Mouse (Mus musculus) frontal cortex, adult 2 months (tissue): ENCODE measurements at regions not wholly inside any gene's neighbourhood (a gene's known extent, or its start where the extent isn't known, plus 50 kb on each side); places are given as distances from the start of the nearest gene placed in this dataset.
A peak's percentile ranks its signal among the peaks of the same experiment; 100 is the strongest.

ENCODE experiments used
- DNase-seq, 2 experiments: peaks; one replicate each; pipeline ENCODE4 v3.0.0; 2022; ENCODE audit warnings: low spot score in 1 of 2; ENCODE audit errors: extremely low spot score in 1 of 2

DNA sequence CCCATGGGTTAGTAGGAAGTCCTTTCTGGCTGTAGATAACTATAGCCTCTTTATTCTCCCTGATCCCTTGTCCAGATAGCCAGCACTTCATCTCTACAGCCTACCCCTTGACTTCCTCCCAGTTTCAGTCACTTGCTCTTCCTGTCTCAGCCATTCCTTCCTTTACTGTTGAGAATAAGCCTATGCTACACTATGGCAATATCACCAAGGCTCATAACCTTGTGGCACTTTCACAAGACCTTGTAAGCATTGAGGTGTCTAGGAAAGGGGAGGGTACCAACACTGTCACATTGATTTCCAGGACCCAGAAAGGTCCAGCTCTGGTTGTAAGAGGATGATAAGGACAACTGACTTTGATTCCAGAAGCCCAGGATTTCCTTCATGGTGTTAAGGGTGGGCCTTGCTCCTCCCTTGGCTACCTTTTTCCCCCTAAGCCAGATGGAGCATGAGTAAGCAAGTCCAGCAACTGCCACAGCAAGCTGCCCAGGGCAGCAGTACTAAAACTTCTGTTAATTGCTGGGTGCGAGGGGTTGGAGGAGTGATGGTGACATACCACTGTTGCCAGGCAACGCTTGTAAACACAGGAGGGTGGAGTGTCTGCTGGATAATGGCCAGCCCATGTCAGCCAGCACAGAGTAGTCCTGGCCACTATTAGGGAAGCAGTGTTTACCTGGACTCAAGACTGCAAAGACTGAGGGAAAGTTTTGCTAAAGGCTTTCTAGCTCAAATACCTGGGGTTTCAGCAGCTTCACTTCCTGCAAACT is 75.7 kb downstream of the Ankrd16 start:
- DNase-seq, result no peak

DNA sequence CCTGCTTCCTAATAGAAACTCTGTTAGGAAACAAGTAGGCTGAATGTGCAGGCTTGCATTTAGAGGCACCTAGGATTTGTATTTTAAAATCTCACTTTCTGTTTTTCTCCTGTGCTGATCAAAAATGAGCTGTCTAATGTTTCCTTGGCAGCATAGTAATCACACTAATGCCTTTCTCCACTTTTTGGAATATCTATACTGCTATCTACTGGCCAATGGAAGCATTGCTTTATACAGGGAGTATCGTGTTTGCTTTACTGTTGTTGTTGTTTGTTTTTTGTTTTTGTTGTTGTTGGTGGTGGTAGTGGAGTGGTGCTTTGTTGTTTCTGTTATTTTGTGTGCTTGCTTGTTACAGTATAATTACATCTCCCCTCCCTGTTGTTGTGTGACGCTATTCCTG is 92.3 kb downstream of the Ankrd16 start:
- peak in 1 of 2 experiments; percentile 15 for DNase-seq

DNA sequence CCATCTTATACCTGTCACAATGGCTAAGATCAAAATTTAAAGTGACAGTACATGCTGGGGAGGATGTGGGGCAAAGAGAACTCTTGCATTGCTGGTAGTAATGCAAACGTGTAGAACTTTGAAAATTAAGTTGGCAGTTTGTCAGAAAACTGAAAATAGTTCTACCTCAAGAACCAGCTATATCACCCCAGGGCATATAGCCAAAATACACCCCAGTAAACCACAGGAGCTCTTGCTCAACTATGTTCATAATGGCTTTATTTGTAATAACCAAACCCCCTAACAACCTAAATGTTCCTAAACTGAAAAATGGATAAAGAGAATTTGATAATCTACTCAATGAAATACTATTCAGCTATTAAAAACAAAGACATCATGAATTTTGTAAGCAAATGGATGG is 102.3 kb downstream of the Ankrd16 start:
- no peak for DNase-seq

DNA sequence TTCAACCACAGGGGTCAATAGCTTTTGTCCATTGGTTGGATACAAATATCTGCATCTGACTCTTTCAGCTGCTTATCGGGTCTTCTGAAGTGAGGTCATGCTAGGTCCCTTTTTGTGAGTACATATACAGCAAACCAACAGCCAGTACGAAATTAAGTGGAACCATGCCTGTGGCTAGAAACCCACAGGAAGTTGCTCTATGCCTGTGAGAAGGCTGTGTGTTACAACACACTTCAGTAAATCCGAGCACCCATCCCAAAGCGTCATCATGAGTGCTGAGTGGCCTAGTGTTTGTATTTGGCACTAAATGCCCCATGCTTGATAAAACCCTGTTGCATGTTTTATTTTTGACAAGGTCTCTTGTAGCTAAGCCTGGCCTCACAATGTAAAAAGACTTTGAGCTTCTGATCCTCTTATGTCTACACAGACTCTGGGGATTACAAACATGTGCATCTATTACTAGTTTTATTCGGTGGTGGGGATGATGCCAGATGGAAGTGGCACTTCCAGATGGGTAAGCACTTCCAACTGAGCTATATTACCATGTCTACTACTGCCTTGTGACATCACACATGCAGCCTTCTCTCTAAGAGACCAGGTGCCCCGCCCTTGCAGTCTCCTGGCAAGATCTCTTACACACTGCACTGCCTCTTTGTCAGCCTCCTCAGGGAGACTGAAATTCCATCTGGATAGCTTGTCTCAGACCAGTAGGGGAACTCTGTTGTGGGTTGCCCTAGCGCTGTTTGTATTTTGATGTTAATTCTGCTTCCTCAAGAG is 117.3 kb downstream of the Ankrd16 start:
- DNase-seq, result no peak

DNA sequence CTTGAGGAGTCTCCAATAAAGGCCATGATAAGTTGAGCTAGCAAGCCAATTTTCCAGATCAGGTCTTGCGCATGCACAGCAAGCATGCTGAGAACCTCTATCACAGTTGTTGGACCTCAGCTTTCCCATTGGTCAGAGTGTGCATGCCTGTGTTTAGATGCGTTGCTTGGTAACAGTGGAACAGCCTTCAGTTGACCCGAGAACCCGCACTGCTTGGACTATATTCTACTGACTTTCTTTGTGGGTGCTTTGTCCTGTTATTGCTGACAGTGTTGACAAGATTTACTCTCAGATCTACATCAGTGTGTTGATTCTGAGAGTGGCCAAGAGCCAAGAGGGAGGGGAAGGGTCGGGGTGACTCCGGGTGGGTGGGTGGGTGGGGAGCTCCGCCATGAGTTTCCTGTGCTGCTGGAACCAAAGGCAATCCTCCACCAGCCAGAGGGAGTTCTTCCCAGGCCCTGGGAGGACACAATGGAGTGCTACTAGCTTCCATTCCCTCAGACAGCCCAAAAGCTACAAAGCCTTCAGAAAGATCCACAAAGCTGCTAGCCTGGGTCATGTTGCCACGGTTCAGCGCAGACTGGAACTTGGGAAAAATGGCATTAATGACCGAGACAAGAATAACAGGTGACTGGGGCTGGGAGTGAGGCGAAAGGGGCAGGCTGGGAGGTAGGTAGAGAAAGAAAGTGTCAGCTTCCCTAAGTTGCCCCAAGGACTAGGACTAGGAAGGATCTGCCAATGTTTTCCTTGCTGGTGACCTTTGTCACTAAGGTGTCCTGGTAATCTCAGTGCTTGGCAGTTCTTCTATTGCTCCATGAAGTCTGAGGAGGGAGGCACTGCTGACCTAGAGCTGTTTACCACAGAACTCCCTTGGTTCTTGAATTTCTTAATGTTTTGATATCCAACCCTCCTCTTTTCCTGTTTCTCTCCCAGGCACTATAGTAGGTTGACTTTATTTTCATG is 122.3 kb downstream of the Ankrd16 start:
- DNase-seq, result no peak

DNA sequence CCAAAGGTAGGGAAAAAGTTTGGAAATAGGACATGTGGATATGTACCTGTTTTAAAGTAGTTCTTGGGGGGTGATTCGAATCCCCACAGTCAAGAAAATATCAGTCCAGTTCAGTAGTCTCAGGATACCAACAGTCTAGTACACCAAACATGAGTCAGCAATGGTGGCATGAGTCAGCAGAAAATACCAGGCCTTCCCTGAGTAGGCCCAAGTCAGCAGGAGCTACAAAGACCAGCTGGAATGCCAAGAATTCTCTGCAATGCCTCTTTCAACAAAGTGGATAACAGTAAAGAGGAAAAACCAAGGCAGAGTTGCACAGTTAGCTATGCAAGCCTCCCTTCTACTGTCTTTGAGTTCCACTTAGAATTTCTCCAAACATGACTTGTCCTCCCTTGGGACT is 137.1 kb downstream of the Ankrd16 start:
- peak in 1 of 2 experiments; percentile 9 for DNase-seq

DNA sequence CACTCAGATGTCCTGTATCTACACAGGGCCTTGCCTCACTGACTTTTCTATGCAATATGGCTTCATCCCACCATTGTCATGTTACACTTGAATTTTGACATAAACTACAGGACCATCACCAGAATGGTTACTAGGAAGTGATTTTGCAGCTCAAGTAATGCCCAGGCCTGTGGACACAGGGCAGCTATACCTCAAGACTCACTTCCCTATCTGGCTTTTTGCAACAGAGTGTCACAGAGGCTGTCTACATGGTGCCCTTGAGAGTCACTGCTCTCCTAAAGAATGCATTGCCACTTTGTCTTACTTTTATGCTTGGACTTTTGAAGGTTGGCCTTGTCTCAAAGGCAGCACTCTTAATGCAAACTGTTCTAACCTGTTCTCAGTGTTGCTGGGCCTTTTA is 139.7 kb downstream of the Ankrd16 start:
- no peak for DNase-seq

DNA sequence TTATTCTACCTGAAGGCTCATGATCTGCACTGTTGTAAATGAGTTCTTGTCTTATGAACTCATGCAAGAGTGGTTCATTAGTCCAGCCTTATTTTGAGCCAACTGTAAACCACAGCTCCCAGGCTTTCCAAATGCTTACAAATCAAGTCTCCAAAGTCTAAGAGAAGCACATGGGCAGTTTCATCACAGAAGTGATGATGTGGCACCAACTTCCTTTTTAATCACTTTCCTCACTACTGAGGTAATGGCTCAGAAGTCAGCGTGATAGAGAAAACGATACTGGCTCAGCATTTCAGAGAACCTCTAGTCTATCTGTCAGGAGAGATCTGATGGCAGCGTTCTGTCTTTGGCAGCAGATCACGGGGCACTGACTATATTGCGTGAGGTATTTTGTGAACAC is 140.4 kb downstream of the Ankrd16 start:
- DNase-seq, result no peak

DNA sequence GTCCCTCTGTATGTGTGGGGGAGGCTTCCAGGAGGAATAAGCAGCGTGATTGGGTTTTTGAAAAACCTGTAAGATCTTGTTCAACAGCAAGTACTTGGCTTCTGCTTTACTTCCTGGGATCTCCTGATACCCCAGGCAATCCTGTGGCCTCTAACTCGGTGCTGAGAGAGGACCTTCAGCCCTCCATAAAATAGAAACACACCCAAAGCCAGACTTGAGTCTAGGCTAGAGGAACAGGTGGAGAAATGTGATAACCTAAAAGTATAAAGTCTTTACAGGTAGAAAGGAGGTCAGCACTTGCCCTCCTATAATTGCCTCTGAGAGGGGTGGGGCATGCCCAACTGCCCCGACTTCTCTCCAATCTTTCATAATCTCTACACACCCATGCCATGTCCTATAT is 183.1 kb downstream of the Ankrd16 start:
- DNase-seq, result no peak

DNA sequence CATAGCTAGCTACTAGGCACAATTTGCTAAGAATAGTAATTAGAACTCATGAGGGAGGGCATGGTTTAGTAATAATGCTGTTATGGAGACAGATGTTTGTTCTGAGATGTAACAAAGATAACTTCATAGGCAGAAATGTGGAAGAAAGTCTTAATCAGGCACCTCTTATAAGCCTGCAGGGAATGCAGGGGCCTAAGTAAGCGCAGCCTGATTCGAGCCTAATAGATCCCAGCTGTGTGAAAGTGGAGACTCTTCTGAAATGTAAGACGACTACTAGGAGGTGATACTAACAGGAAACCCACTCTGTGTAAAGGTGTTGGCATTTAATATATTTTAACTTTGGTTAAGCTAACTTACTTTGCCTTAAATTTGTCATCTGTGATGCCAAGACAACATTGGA is 187.7 kb downstream of the Ankrd16 start:
- no peak for DNase-seq

DNA sequence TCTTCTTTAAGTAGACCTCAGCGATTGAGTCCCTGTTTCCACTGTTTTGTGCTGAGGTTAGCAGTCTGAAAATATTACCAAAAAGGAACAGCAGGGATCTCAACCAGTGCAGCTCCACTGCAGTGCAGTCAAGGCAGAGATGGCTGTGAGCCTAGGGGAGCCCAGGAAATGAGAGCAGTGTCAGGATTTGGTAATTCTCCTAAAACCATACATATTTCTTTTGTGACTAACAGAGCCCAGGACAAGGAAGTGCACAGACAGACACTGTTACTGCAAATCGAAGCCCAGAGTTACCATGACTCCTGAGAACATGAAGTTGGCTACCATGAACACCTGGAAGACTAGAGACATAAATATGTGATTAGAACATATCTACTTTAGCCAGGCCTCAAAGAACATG is 189.3 kb downstream of the Ankrd16 start:
- DNase-seq, result no peak

DNA sequence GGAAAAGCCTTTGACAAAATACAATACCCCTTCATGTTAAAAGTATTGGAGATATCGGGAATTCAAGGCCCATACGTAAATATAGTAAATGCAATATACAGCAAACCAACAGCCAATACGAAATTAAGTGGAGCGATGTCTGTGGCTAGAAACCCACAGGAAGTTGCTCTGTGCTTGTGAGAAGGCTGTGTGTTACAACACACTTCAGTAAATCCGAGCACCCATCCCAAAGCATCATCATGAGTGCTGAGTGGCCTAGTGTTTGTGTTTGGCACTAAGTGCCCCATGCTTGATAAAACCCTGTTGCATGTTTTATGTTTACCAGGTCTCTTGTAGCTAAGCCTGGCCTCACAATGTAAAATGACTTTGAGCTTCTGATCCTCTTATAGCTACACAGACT is 194.3 kb downstream of the Ankrd16 start:
- no peak for DNase-seq

DNA sequence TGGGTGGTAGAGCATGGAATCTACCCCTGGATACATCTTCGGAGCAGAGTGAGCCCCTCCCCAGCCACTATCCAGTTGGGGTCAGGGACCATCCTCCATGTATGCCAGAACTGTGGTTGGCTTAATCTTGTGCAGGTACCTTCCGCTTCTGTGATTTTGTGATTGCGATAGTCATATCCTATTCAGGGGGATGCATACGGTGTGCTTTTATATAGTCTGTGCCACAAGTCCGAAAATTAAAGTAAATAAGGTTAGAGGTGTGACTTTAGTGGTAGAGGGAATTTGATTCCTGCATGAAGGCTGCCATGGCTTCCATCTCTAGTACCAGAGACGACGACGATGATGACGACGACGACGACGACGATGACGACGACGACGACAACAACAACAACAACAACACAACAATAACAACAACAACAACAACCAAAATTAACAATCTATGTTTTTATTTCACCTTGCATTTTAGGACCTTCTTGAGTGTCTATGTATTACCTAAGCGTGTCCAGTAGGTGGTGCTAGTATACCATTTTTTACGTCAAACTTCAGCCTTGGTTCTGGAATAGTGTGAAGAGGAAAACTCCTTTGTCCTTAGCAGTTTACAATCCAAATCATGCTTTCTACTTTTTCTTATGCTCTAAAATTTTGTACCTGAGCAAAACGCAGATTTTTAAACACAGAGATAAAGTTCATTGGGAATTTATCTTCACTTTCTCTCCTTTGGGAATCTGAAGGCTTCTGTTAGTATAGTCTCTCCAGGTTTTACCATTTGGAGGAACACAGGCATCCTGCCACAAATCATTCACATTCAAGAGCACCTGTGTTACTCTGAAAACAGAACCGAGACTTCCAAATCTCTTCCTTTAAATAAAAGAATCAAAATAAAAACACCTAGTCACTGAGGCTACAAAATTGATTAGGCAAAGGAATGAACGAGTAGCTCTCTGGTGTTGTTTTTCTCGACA is 224.5 kb downstream of the Ankrd16 start:
- DNase-seq, result peak in 1 of 2 experiments; percentile 59

DNA sequence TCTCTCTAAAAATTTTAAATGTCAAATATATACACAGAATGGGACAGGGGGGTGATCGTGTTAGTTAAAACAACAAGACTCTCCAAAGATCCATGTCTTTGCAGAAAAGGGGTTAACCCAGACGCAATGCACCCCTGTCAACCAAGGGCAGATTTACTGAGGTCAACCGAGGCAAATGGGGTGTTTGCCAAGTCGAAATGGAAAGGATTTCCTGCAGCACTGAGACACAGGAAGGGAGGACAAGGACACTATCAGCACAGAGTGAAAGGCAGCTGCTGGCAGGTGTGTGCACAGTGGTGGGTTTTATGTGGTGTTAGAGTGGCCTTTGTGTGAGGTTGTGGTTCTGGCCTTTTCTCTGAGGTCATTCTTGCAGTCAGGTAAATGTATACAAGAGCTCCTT is 226.7 kb downstream of the Ankrd16 start:
- DNase-seq, result no peak

DNA sequence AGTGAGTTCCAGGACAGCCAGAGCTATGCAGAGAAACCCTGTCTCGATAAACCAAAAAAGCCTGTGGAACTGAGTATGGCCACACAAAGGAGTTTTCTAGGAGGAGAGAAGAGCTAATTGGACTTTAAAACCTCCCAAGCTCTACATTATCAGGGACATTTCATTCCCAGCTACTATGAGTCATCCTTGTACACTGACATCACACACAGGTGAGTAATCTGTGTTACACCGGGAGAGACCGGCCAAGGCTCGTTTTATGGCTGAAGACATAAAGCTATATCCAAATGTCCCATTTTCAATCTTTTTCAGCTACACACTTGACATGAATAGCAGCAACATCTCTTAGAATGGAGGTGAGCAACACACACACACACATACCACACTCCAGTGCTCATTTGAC is 229.5 kb downstream of the Ankrd16 start:
- no peak for DNase-seq

DNA sequence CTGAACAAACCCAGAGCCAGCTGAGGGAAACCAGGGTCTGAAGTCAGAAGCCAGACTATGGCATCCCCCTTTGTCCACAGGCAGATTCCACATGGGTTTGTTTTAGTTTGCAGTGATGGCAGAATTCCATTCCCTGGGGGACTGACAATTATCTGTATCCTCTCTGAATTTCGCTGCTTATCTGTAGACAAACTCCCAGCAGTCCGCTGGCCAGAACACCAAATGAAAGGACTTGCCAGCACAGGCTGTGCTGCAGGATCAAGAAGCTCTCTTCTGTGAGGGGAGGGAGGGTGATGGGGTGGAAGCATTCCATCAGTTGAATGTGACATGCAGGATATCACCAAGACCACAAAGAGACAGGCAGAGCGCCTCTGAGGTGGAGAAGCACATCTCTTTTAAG is 233.8 kb downstream of the Ankrd16 start:
- DNase-seq, result no peak

DNA sequence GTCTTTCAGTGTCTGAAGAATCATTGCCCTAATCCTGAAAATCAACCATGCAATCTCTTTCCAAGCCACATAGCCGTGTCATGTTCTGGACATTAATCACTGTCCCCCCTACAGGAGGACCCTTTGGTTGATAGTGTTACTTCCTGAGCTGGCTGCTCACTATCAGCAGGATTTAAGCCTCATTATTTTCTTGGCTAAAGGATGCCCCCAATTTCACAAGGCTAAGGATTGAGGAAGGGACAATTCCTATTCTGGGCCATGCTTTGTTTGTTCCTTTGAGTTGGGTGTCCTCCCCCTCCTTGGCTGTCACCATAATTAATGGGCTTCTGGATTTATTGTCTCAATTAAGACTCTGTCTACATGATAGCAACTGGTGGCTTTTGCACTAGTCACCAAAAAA is 241.9 kb downstream of the Ankrd16 start:
- no peak for DNase-seq

DNA sequence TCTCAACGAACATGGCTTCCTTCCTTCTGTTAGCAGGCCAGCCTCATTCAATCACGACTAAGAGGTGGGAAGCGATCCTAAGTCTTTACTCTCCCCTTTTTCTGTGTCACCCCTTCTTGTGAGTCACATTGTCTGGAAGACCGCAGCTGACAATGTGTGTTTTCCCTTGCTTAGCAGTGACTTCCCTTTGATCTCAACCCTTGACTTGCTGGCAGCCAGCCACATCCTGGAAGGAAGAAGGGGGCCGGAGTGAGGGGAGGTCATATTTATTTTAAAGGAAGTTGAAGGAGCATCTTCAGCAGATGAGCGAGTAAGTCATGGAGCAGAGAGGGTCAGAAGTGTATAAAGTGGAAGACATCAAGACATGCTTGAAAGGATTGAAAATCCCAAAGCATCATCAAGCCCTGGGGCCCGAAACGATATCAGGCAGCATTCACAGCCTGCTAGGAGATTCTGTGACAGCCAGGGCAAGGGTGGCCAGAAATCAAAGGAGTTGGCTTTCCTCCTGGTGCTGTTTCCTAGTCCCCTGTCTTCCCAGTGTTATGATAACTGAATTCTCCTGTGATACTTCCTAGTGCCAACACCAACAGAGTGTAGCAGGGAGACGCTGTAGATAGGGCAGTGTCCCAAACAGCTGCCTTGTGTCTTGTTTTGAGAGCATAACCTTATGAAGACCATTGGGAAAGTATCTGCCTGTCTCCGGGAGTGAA is 245.9 kb downstream of the Ankrd16 start:
- DNase-seq, result no peak

DNA sequence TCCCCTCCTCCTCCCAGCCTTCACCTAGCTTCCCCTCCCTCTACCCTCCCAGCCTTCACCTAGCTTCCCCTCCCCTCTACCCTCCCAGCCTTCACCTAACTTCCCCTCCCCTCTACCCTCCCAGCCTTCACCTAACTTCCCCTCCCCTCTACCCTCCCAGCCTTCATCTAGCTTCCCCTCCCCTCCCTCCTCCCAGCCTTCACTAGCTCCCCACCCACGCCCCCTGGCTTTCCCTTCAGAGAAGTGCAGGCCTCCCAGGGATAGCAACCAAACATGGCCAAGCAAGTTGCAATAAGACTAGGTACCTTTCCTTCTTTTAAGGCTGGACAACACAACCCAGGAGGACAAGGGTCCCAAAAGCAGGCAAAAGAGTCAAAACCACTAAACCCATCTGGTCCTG is 248.5 kb downstream of the Ankrd16 start:
- no peak for DNase-seq
